10 mouse cellular contexts compared by ENCODE assay signal in genomic region chr10:80856908-80857307, GRCm38 (mm10). TPM values are rescaled to one million over a fixed set of nuclear protein-coding genes. Genes with fewer than 3 reads are reported as not detected.
DNase-seq lines count a peak whose midpoint lies in the region; ATAC-seq and TF ChIP-seq lines count a peak whose summit lies in the region.
"Had no signal": no experiment of that assay in that cellular context is flagged by ENCODE, and none has a peak within 500 bp of the region (broad histone marks: within the 10 kb centered on the region; RNA-seq: fewer than 3 reads in every experiment).

No protein-coding gene starts in this region.

- H3K27me3 ChIP-seq in embryonic facial prominence, embryonic 14.5 days (replicated peaks; ENCODE audit: control insufficient read depth, insufficient read depth, low read length), result no peaks in the 10 kb centered on the region
- H3K27me3 ChIP-seq in limb, embryonic 13.5 days, result no peaks in the 10 kb centered on the region
- no peaks in the 10 kb centered on the region for H3K27me3 ChIP-seq in neural tube, embryonic 13.5 days

- H3K27ac ChIP-seq in layer of hippocampus, adult 2 months, result peak overlapping the region; percentile 89
- H3K27ac ChIP-seq in embryonic facial prominence, embryonic 14.5 days (replicated peaks; ENCODE audit: low read depth, low read length), result peak overlapping the region; percentile 61
- H3K27ac ChIP-seq in limb, embryonic 13.5 days, result no peak overlapping the region
- no peak overlapping the region for H3K27ac ChIP-seq in neural tube, embryonic 13.5 days (replicated peaks)

- H3K9ac ChIP-seq in embryonic facial prominence, embryonic 14.5 days (ENCODE audit: low read depth, low read length), result peak overlapping the region; percentile 40
- peak overlapping the region; percentile 94; the same call in 1 of the 2 replicates for H3K9ac ChIP-seq in limb, embryonic 13.5 days
- peak overlapping the region; percentile 91 for H3K9ac ChIP-seq in neural tube, embryonic 13.5 days

- DNase-seq in layer of hippocampus, adult 2 months (ENCODE audit: low spot score in 2 of 2), result no peak
- no peak for DNase-seq in layer of hippocampus, adult 8-10 months (ENCODE audit: low spot score in 2 of 2)
- DNase-seq in embryonic facial prominence, embryonic 14.5 days (ENCODE audit: low spot score), result no peak
- DNase-seq in ovary, postnatal 14 days (ENCODE audit: low spot score), result no peak
- DNase-seq in ovary, postnatal 36 days (ENCODE audit: low spot score), result no peak
- no peak for DNase-seq in right cerebral cortex, adult 18-20 months
- DNase-seq: kidney, adult 9 months; thymus, postnatal 36 days had no signal

- peaks cover 22% of the 10 kb centered on the region for H3K4me1 ChIP-seq in embryonic facial prominence, embryonic 14.5 days (ENCODE audit: control insufficient read depth, insufficient read depth, low read length)
- peaks cover 35% of the 10 kb centered on the region for H3K4me1 ChIP-seq in limb, embryonic 13.5 days
- peaks cover 49% of the 10 kb centered on the region for H3K4me1 ChIP-seq in neural tube, embryonic 13.5 days (replicated peaks)

- peaks cover 17% of the 10 kb centered on the region for H3K36me3 ChIP-seq in embryonic facial prominence, embryonic 14.5 days (ENCODE audit: control insufficient read depth, insufficient read depth, low read length)
- H3K36me3 ChIP-seq in limb, embryonic 13.5 days, result peaks cover 21% of the 10 kb centered on the region
- peaks cover 23% of the 10 kb centered on the region for H3K36me3 ChIP-seq in neural tube, embryonic 13.5 days

- TF ChIP-seq CTCF in layer of hippocampus, adult 2 months (conservative IDR thresholded peaks at IDR 0.05), result no peak

- H3K9me3 ChIP-seq in embryonic facial prominence, embryonic 14.5 days (ENCODE audit: control insufficient read depth, low read length), result no peaks in the 10 kb centered on the region
- no peaks in the 10 kb centered on the region for H3K9me3 ChIP-seq in limb, embryonic 13.5 days
- H3K9me3 ChIP-seq in neural tube, embryonic 13.5 days, result no peaks in the 10 kb centered on the region

- 66% methylated on average over 5 of the region's 5 CpGs for WGBS in embryonic facial prominence, embryonic 14.5 days
- 83% methylated on average over 5 of the region's 5 CpGs for WGBS in limb, embryonic 13.5 days
- 77% methylated on average over 5 of the region's 5 CpGs for WGBS in neural tube, embryonic 13.5 days

- ATAC-seq in embryonic facial prominence, embryonic 14.5 days (ENCODE audit: low read depth), result no peak
- no peak for ATAC-seq in limb, embryonic 13.5 days (ENCODE audit: low FRiP score, low read depth)
- no peak for ATAC-seq in neural tube, embryonic 13.5 days (ENCODE audit: low read depth)

- peak overlapping the region; percentile 2; the same call in 1 of the 2 replicates for H3K4me3 ChIP-seq in layer of hippocampus, adult 2 months
- H3K4me3 ChIP-seq in embryonic facial prominence, embryonic 14.5 days (ENCODE audit: low read depth, low read length), result no peak overlapping the region
- H3K4me3 ChIP-seq in limb, embryonic 13.5 days, result no peak overlapping the region; the same call in 1 of the 2 replicates
- H3K4me3 ChIP-seq in neural tube, embryonic 13.5 days, result peak overlapping the region; percentile 76; the same call in 1 of the 2 replicates

- H3K4me2 ChIP-seq in embryonic facial prominence, embryonic 14.5 days (ENCODE audit: low read depth, low read length), result peak overlapping the region; percentile 99
- H3K4me2 ChIP-seq in limb, embryonic 13.5 days (replicated peaks), result peak overlapping the region; percentile 99; the same call in 1 of the 2 replicates
- H3K4me2 ChIP-seq in neural tube, embryonic 13.5 days, result peak overlapping the region; percentile 99

RNA-seq across cellular contexts. Expression of gene Sppl2b, which starts 1.8 kb away (rescaled TPM):
- 10 to 100 TPM; 61.2 to 63.2 TPM for total RNA-seq in layer of hippocampus, adult 2 months (2021)
- 10 to 100 TPM; 53.9 to 68.2 (median 59.3) TPM for total RNA-seq in layer of hippocampus, adult 8-10 months (2022)
- 37.6 and 40.8 TPM in 2 replicates for polyA plus RNA-seq in embryonic facial prominence, embryonic 14.5 days (2014; fragmentation: Nextera tagmentation; extraction: Ambion mirVana)
- 49.0 and 54.1 TPM in 2 replicates for polyA plus RNA-seq in limb, embryonic 13.5 days (2015; fragmentation: Nextera tagmentation; extraction: Ambion mirVana)
- 62.0 and 66.2 TPM in 2 replicates for polyA plus RNA-seq in neural tube, embryonic 13.5 days (2015; fragmentation: Nextera tagmentation; extraction: Ambion mirVana)

RNA-seq across cellular contexts. Expression of gene Lsm7, which starts 1.9 kb away (rescaled TPM):
- total RNA-seq in layer of hippocampus, adult 2 months (2021), result 10 to 100 TPM; 51.6 to 53.3 TPM
- total RNA-seq in layer of hippocampus, adult 8-10 months (2022), result 10 to 100 TPM; 42.1 to 61.3 (median 57.5) TPM
- 303 and 331 TPM in 2 replicates for polyA plus RNA-seq in embryonic facial prominence, embryonic 14.5 days (2014; fragmentation: Nextera tagmentation; extraction: Ambion mirVana)
- 310 and 314 TPM in 2 replicates for polyA plus RNA-seq in limb, embryonic 13.5 days (2015; fragmentation: Nextera tagmentation; extraction: Ambion mirVana)
- 199 and 218 TPM in 2 replicates for polyA plus RNA-seq in neural tube, embryonic 13.5 days (2015; fragmentation: Nextera tagmentation; extraction: Ambion mirVana)

RNA-seq across cellular contexts. Expression of gene Lingo3, which starts 13.1 kb away (rescaled TPM):
- 10 to 100 TPM; 49.4 to 54.3 TPM for total RNA-seq in layer of hippocampus, adult 2 months (2021)
- total RNA-seq in layer of hippocampus, adult 8-10 months (2022), result 10 to 100 TPM; 33.4 to 44.0 (median 40.3) TPM
- polyA plus RNA-seq in embryonic facial prominence, embryonic 14.5 days (2014; fragmentation: Nextera tagmentation; extraction: Ambion mirVana), result 1.2 and 1.3 TPM in 2 replicates
- polyA plus RNA-seq in limb, embryonic 13.5 days (2015; fragmentation: Nextera tagmentation; extraction: Ambion mirVana), result 0.92 and 1.3 TPM in 2 replicates
- 2.3 and 3.2 TPM in 2 replicates for polyA plus RNA-seq in neural tube, embryonic 13.5 days (2015; fragmentation: Nextera tagmentation; extraction: Ambion mirVana)

RNA-seq across cellular contexts. Expression of gene Tmprss9, which starts 14.7 kb away (rescaled TPM):
- total RNA-seq in layer of hippocampus, adult 2 months (2021), result under 1 TPM; 0.46 to 0.56 TPM
- under 1 TPM; 0.35 to 0.66 (median 0.46) TPM for total RNA-seq in layer of hippocampus, adult 8-10 months (2022)
- polyA plus RNA-seq in embryonic facial prominence, embryonic 14.5 days (2014; fragmentation: Nextera tagmentation; extraction: Ambion mirVana), result 0.06 and 0.08 TPM in 2 replicates
- 0.06 and 0.08 TPM in 2 replicates for polyA plus RNA-seq in limb, embryonic 13.5 days (2015; fragmentation: Nextera tagmentation; extraction: Ambion mirVana)
- 0.08 and 0.31 TPM in 2 replicates for polyA plus RNA-seq in neural tube, embryonic 13.5 days (2015; fragmentation: Nextera tagmentation; extraction: Ambion mirVana)

RNA-seq across cellular contexts. Expression of gene Oaz1, which starts 30.5 kb away (rescaled TPM):
- 100 to 1,000 TPM; 478 to 493 TPM for total RNA-seq in layer of hippocampus, adult 2 months (2021)
- total RNA-seq in layer of hippocampus, adult 8-10 months (2022), result 100 to 1,000 TPM; 475 to 520 (median 506) TPM
- polyA plus RNA-seq in embryonic facial prominence, embryonic 14.5 days (2014; fragmentation: Nextera tagmentation; extraction: Ambion mirVana), result 1,606 and 1,697 TPM in 2 replicates
- 1,885 and 1,910 TPM in 2 replicates for polyA plus RNA-seq in limb, embryonic 13.5 days (2015; fragmentation: Nextera tagmentation; extraction: Ambion mirVana)
- polyA plus RNA-seq in neural tube, embryonic 13.5 days (2015; fragmentation: Nextera tagmentation; extraction: Ambion mirVana), result 1,173 and 1,183 TPM in 2 replicates

Comparison
In these comparisons a context has a peak if more than half of its experiments do, and no peak if none do; other contexts are left out.
1. H3K27ac ChIP-seq: peak in layer of hippocampus, adult 2 months (single experiment) and embryonic facial prominence, embryonic 14.5 days (single experiment); none in limb, embryonic 13.5 days (single experiment) and neural tube, embryonic 13.5 days (single experiment).
2. H3K4me3 ChIP-seq: peak in layer of hippocampus, adult 2 months (single experiment) and neural tube, embryonic 13.5 days (single experiment); none in embryonic facial prominence, embryonic 14.5 days (single experiment) and limb, embryonic 13.5 days (single experiment).
3. H3K9ac ChIP-seq: peak in every context shown above with its lines; median percentile 94 in limb, embryonic 13.5 days; 91 in neural tube, embryonic 13.5 days; 40 in embryonic facial prominence, embryonic 14.5 days.
4. Peak in every context shown above with its lines, with median percentiles within 50 percentile points of each other: H3K4me2 ChIP-seq.